Mouse (Mus musculus) T-cell, adult 2 months (primary cell): ENCODE results near the gene Ercc6l2.
"Not testable (repeated sequence)": the region's sequence is repeated elsewhere in the genome, so short reads cannot be mapped to it uniquely, and the experiment has no call there.

Source experiments
- DNase-seq: peaks from one replicate; pipeline ENCODE4 v3.0.0; 2022; ENCODE audit warnings: low spot score

Ercc6l2 gene

GRCm38 (mm10) chr13:63885532-63885949 lies 70.5 kb downstream of the Ercc6l2 start:
- DNase-seq = no peak

GRCm38 (mm10) chr13:63886429-63887052 lies 71.5 kb downstream of the Ercc6l2 start:
- DNase-seq = peak; percentile 37

GRCm38 (mm10) chr13:63900679-63901302 lies 85.8 kb downstream of the Ercc6l2 start:
- DNase-seq = no peak

- DNase-seq = no peak
These were observed 86.3 kb downstream of the Ercc6l2 start for GRCm38 (mm10) chr13:63901303-63901713.

DNA sequence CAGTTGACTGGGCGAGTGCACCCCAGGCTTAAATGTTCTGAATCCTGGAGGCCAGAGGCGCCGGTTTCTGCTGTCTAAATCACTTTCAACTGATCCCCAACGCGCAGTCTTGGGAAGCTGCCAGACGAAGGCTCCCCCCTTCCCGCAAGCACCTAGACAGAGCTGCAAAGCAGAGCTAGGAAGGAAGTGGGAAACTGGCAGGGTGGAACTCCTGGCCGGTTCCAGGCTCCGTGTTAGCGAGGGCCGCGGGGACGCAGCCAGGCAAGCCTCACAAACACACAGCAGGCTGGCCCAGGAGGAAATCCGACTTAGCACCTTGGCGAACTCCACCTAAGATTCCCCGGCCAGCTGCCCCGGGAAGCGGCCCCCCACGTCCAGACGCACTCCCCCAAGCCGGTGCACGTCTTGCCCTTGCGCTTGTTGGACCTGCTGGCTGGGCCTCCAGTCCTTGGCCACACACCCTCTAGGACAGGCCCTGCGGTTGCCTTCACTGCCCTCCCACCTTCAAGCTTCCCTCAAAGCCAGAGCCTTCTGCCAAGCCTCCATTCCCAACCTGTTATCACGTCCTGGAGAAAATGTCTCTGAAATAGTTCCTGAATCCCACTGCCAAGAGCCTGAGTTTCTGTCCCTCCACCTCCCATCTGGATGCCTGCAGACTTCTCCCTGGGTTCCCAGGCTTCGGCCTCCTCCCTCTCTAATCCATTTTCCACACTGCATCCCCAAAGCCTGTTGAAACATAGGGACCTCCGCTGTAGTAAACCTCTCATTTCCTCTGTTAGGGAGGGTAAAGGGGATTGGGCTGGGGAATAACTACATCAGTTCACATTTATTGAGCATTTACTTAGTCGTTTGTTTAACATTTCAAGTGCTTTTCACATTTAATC lies 86.9 kb downstream of the Ercc6l2 start:
- no peak for DNase-seq

DNA sequence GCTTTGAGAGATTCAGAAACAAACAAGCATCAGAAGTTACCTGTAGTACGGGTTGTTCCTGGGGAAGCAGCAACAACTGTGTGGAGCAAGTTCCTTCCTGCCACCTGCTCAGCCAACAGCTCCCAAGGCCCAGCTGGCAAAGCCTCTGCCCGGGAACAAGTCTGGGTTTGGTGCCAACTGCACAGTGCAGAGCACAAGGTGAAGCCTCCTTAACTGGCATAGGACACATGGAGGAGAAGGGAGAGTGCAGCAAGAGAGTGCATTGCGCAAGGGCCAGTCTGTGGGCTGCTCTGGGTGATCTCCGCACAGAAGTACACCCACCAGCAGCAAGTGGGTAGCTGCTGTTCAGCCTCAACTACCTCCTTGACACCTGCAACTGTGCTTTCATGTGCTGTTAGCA lies 91.5 kb downstream of the Ercc6l2 start:
- DNase-seq = no peak

- no peak for DNase-seq
These were observed 92.4 kb downstream of the Ercc6l2 start for GRCm38 (mm10) chr13:63907437-63907836.

DNA sequence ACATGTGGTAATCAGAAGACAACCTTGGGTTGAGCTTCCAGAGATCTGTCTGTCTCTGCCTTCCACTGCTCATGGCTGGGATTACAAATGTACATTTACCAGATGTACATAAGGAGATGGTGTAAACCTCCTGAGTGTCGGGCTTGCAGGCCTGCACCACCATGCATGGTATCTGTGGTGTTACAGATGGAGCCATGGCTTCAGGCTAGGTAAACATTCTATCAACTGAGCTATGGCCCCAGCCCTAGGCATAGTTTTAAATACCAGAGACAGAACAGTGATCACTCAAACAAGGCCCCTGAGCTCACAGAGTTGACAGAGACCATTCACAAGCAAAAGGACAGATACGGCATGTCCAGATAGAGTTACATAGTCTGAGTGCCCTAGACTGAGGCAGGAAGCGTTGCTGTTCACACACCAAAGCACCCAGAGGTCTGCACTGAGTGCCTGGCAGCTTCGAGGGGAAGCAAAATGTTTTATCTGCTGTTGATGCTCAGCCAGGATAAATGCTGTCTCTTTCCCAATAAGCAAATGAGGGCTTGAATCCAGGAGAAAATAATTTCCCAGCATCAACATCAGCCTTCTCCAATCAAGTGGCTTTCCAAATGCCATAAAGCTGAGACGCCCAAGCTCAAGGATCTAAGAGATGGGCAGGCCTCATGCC lies 95.2 kb downstream of the Ercc6l2 start:
- DNase-seq = no peak

- DNase-seq = no peak
These were observed 96.6 kb downstream of the Ercc6l2 start for GRCm38 (mm10) chr13:63911617-63912016.

DNA sequence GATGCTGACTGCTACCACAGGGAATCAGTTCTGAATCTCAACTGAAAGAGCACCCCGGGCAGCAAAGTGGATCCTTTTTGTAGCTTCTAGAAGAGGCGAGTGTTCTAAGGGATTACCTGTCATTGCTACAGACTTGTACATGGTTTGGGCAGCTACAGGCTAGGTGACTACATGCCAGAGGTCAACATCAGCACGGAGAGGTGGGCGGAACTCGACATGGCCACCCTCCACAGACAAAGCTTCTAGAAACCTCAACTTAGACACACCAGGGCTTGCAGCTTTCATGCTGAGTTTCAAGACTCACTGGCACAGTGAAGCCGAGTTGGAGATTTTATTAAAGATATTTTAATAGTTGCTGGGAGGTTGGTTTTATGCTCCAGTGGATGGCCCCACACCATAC lies 98.1 kb downstream of the Ercc6l2 start:
- no peak for DNase-seq

- DNase-seq = no peak
These were observed 100.1 kb downstream of the Ercc6l2 start for GRCm38 (mm10) chr13:63915176-63915575.

DNA sequence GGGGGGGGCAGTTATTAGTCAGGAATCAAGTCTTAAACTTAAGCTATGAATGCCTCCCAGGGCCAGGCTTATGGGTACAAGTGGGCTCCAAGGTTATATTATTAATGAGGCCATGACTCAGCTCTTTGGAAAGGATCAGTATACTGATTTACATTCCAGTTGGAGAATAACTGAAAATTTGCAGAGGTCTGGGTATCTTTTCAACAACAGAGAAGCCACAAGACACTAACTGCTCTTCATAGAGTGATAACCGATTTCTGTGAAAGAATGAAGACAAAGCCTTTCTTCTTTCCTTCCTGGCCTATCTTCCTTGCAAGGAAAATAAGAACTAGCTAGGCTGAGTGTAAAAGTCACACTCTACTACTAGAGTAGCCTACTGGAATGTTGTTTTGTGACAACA lies 100.6 kb downstream of the Ercc6l2 start:
- DNase-seq = no peak

- no peak for DNase-seq
These were observed 101.5 kb downstream of the Ercc6l2 start for GRCm38 (mm10) chr13:63916568-63916967.

- no peak for DNase-seq
These were observed 102.2 kb downstream of the Ercc6l2 start for GRCm38 (mm10) chr13:63917198-63917767.

- no peak for DNase-seq
These were observed 103.0 kb downstream of the Ercc6l2 start for GRCm38 (mm10) chr13:63917776-63918621.

GRCm38 (mm10) chr13:63918733-63919422 lies 103.8 kb downstream of the Ercc6l2 start:
- no peak for DNase-seq

- DNase-seq = not testable (repeated sequence)
These were observed 109.0 kb downstream of the Ercc6l2 start for GRCm38 (mm10) chr13:63924036-63924435.

GRCm38 (mm10) chr13:63927326-63927725 lies 112.3 kb downstream of the Ercc6l2 start:
- DNase-seq = no peak

DNA sequence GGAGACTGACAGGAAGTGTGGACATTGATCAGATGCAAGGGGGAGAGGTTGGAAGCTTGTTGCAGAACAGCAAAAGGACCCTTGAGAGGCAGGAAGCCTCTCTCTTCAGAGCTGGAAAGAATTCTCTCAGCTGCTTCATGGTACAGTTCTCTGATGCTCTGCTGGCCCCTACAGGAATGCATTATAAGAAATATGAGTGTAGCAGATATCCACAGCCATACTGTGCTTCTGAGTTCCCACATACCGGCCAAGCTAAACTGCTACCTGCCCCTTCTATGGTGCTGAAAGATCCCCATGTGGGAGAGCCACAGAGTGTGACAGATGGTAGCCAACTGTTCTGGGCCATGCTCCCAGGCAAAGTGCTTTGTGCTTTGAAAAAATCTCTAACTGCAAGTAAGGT lies 114.3 kb downstream of the Ercc6l2 start:
- DNase-seq = no peak

DNA sequence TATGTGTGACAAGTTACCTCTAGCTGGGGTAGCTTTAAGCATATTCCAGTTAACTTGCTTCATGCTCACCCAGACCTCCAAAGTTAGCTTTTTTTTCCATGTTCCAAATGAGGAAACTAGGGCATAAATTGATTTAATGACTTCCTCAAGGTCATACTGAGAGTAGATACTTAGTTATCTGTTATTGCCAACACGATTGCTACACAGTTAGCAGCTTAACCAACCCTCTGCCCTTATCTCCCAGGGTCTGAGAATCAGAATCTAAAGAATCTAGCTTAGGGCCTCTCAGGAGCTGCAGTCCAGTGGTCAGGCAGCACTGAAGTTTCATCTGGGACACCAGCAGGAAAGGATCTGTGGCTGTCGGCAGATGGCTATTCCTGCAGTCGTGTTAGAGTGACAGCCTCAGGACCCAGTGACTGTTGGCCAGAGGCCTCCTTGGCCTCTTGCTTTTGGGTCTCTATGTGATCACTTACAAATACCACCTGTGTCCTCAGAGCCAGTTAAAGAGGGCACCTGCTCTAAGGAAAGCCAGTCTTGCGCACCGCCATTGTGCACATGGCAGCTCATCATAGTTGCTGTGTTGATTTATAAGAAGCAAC lies 115.0 kb downstream of the Ercc6l2 start:
- no peak for DNase-seq
